Mouse (Mus musculus): ENCODE results near the gene Ptchd4. TPM values are rescaled to one million over a fixed set of nuclear protein-coding genes. Genes with fewer than 3 reads are reported as not detected.

The Ptchd4 gene
- polyA plus RNA-seq (2015; fragmentation: Nextera tagmentation; extraction: Ambion mirVana): 0.08 and 0.16 TPM in 2 replicates

GRCm38 (mm10) chr17:42315669-42316611 lies at the start of gene Ptchd4:
Ptchd4 (plus strand) TSS chr17:42315947.
- no peaks in the 10 kb centered on the region for H3K36me3 ChIP-seq (ENCODE audit: control insufficient read depth, insufficient read depth)
- H3K27ac ChIP-seq (ENCODE audit: low read depth, low read length): no peak within 1 kb of the TSS
- H3K9me3 ChIP-seq (ENCODE audit: control insufficient read depth): no peaks in the 10 kb centered on the region
- H3K4me1 ChIP-seq (replicated peaks; ENCODE audit: control insufficient read depth, insufficient read depth, low read length): no peaks in the 10 kb centered on the region
- TF ChIP-seq CTCF (IDR thresholded peaks at IDR 0.05; ENCODE audit: low read depth): peak; percentile 37
- peak within 1 kb of the TSS; percentile 34; the same call in 1 of the 2 replicates for H3K9ac ChIP-seq (ENCODE audit: low read depth, low read length)
- peak within 1 kb of the TSS; percentile 43 for H3K4me3 ChIP-seq (ENCODE audit: low read depth, low read length)
- 2% methylated on average over 54 of the region's 56 CpGs for WGBS
- no peak for ATAC-seq
- peak within 1 kb of the TSS; percentile 70 for H3K4me2 ChIP-seq (replicated peaks; ENCODE audit: low read depth)
- peaks cover 10% of the 10 kb centered on the region for H3K27me3 ChIP-seq (replicated peaks; ENCODE audit: control insufficient read depth, insufficient read depth, low read length)

DNA sequence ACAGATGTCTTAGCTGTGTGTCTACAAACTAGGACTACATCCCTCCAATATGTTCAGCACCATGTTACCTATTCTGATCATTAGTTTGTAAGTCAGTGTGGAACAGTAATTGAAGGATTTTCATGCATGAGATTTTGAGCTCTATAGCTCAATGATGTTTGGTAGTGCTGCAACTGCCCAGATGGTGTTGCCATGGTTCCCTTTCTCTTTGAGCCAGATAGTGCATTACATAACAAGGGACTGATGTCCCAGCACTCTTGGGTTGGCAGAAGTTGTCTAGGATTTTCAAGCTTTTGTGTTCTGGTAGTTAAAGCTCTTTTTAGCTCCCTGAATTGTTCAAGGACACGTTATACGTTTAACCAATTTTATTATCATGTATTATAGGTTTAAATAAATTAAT lies 38.9 kb upstream of the Ptchd4 start:
- no peak for ATAC-seq
- TF ChIP-seq CTCF (IDR thresholded peaks at IDR 0.05; ENCODE audit: low read depth): no peak
- Histone ChIP-seq H3K27ac (ENCODE audit: low read depth, low read length) (no peak overlapping the region), H3K4me3 (ENCODE audit: low read depth, low read length) (no peak overlapping the region), H3K36me3 (ENCODE audit: control insufficient read depth, insufficient read depth) (no peaks in the 10 kb centered on the region), H3K9ac (ENCODE audit: low read depth, low read length) (no peak overlapping the region), H3K4me2 (replicated peaks; ENCODE audit: low read depth) (no peak overlapping the region), H3K9me3 (ENCODE audit: control insufficient read depth) (no peaks in the 10 kb centered on the region), H3K4me1 (replicated peaks; ENCODE audit: control insufficient read depth, insufficient read depth, low read length) (no peaks in the 10 kb centered on the region), H3K27me3 (replicated peaks; ENCODE audit: control insufficient read depth, insufficient read depth, low read length) (no peaks in the 10 kb centered on the region)
- WGBS: 85% methylated on average over 2 of the region's 2 CpGs

GRCm38 (mm10) chr17:42284391-42284790 lies 31.4 kb upstream of the Ptchd4 start:
- no peaks in the 10 kb centered on the region for H3K4me1 ChIP-seq (replicated peaks; ENCODE audit: control insufficient read depth, insufficient read depth, low read length)
- H3K4me2 ChIP-seq (replicated peaks; ENCODE audit: low read depth): no peak overlapping the region
- no peak for TF ChIP-seq CTCF (IDR thresholded peaks at IDR 0.05; ENCODE audit: low read depth)
- WGBS: 66% methylated on average over 1 of the region's 1 CpGs
- H3K9ac ChIP-seq (ENCODE audit: low read depth, low read length): no peak overlapping the region
- no peaks in the 10 kb centered on the region for H3K27me3 ChIP-seq (replicated peaks; ENCODE audit: control insufficient read depth, insufficient read depth, low read length)
- H3K4me3 ChIP-seq (ENCODE audit: low read depth, low read length): no peak overlapping the region
- ATAC-seq: no peak
- no peaks in the 10 kb centered on the region for H3K36me3 ChIP-seq (ENCODE audit: control insufficient read depth, insufficient read depth)
- H3K9me3 ChIP-seq (ENCODE audit: control insufficient read depth): no peaks in the 10 kb centered on the region
- H3K27ac ChIP-seq (ENCODE audit: low read depth, low read length): no peak overlapping the region

GRCm38 (mm10) chr17:42286255-42286654 lies 29.5 kb upstream of the Ptchd4 start:
- Histone ChIP-seq H3K36me3 (ENCODE audit: control insufficient read depth, insufficient read depth) (no peaks in the 10 kb centered on the region), H3K4me2 (replicated peaks; ENCODE audit: low read depth) (no peak overlapping the region), H3K4me1 (replicated peaks; ENCODE audit: control insufficient read depth, insufficient read depth, low read length) (no peaks in the 10 kb centered on the region), H3K27ac (ENCODE audit: low read depth, low read length) (no peak overlapping the region), H3K27me3 (replicated peaks; ENCODE audit: control insufficient read depth, insufficient read depth, low read length) (no peaks in the 10 kb centered on the region), H3K9ac (ENCODE audit: low read depth, low read length) (no peak overlapping the region), H3K9me3 (ENCODE audit: control insufficient read depth) (no peaks in the 10 kb centered on the region), H3K4me3 (ENCODE audit: low read depth, low read length) (no peak overlapping the region)
- TF ChIP-seq CTCF (IDR thresholded peaks at IDR 0.05; ENCODE audit: low read depth): no peak
- 60% methylated on average over 3 of the region's 3 CpGs for WGBS
- ATAC-seq: no peak

- H3K9me3 ChIP-seq (ENCODE audit: control insufficient read depth): no peaks in the 10 kb centered on the region
- no peaks in the 10 kb centered on the region for H3K4me1 ChIP-seq (replicated peaks; ENCODE audit: control insufficient read depth, insufficient read depth, low read length)
- H3K4me3 ChIP-seq (ENCODE audit: low read depth, low read length): no peak overlapping the region
- no peak for ATAC-seq
- no peak for TF ChIP-seq CTCF (IDR thresholded peaks at IDR 0.05; ENCODE audit: low read depth)
- H3K36me3 ChIP-seq (ENCODE audit: control insufficient read depth, insufficient read depth): no peaks in the 10 kb centered on the region
- no peak overlapping the region for H3K4me2 ChIP-seq (replicated peaks; ENCODE audit: low read depth)
- no peak overlapping the region for H3K9ac ChIP-seq (ENCODE audit: low read depth, low read length)
- H3K27ac ChIP-seq (ENCODE audit: low read depth, low read length): no peak overlapping the region
- no peaks in the 10 kb centered on the region for H3K27me3 ChIP-seq (replicated peaks; ENCODE audit: control insufficient read depth, insufficient read depth, low read length)
Measured at GRCm38 (mm10) chr17:42290341-42290740, 25.4 kb upstream of the Ptchd4 start.

DNA sequence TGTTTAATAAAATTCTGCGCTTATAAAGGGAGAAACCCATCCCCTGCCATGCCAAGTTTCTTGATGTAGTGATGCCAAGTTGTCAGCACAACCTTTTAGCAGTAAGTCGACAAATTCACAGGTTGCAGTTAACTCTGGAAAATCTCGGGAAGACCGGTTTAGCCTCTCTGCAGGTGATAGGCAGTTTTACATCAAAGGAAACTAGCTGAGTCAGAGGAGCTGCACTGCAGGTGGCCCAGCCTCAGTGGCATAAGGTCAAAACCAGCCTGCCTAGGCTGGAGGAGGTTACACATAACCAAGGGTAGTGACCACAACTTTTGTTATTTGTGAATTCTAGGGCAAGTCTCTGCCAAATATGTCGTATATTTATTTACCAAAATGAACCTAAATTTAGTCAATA lies 24.0 kb upstream of the Ptchd4 start:
- 39% methylated on average over 5 of the region's 5 CpGs for WGBS
- no peak overlapping the region for H3K9ac ChIP-seq (ENCODE audit: low read depth, low read length)
- no peak for TF ChIP-seq CTCF (IDR thresholded peaks at IDR 0.05; ENCODE audit: low read depth)
- ATAC-seq: no peak
- no peaks in the 10 kb centered on the region for H3K4me1 ChIP-seq (replicated peaks; ENCODE audit: control insufficient read depth, insufficient read depth, low read length)
- H3K27me3 ChIP-seq (replicated peaks; ENCODE audit: control insufficient read depth, insufficient read depth, low read length): no peaks in the 10 kb centered on the region
- H3K9me3 ChIP-seq (ENCODE audit: control insufficient read depth): no peaks in the 10 kb centered on the region
- no peak overlapping the region for H3K4me2 ChIP-seq (replicated peaks; ENCODE audit: low read depth)
- H3K36me3 ChIP-seq (ENCODE audit: control insufficient read depth, insufficient read depth): no peaks in the 10 kb centered on the region
- H3K4me3 ChIP-seq (ENCODE audit: low read depth, low read length): no peak overlapping the region
- no peak overlapping the region for H3K27ac ChIP-seq (ENCODE audit: low read depth, low read length)
